8 mouse cellular contexts compared by ENCODE assay signal in the genomic region with DNA sequence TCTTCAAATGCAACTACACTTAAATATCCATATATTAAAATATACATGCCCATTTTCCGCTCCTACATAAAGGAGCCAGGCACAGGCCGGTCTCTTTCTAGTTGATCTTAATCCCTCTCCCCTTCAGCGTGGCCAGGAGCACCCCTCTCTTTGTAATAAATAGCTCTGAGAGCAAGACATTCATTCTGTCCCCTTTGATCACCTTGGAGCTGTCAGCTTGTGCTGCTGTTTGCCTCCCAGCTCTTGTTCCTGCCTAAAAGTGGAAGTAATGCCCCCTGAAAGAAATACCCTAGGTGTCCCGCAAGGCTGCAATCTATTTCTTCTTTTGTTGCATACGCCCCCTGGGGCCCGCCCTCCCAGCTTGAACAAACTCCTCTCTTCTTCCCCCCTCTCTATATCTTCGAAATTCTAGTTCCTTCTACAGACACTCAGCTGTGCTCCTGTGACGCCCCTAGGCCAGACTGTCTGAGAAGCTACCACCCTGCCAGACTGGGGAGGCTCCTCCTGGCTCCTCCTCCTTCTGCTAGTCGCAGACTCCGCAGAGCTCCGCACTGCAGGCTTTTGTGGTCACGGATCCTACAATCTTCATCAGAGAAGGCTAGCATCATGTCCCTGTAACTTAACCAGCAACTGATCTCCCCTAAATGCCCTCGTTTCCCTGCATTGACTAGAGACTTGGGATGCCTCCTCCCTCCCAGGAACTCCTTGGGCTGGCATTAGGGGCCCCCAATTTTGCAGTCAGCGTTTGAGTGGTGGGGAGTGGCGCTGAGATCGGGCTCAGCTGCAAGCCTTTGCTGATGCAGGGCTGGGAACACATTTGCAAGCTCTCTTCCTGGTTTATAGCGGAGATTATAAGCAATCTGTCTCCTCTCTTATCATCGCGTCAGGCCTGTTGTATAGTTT.
DNase-seq lines count a peak whose midpoint lies in the region; ATAC-seq and TF ChIP-seq lines count a peak whose summit lies in the region.

No protein-coding gene starts in this region.

- H3K36me3 ChIP-seq in hindbrain, embryonic 16.5 days (ENCODE audit: control insufficient read depth, insufficient read depth, low read length), result no peaks in the 10 kb centered on the region
- no peaks in the 10 kb centered on the region for H3K36me3 ChIP-seq in midbrain, embryonic 12.5 days
- H3K36me3 ChIP-seq in stomach, postnatal 0 days (ENCODE audit: control insufficient read depth, insufficient read depth, low read length), result no peaks in the 10 kb centered on the region

- peak; percentile 33 for DNase-seq in ZHBTc4 (ENCODE audit: low read depth, low spot score)
- DNase-seq in cerebellum, postnatal 36 days, result peak; percentile 55 to 58
- peak; percentile 21 for DNase-seq in gastrocnemius, adult 18-20 months (ENCODE audit: low spot score)
- peak; percentile 51 to 53 for DNase-seq in left cerebral cortex, postnatal 14 days (ENCODE audit: low spot score in 2 of 2)
- peak; percentile 31 for DNase-seq in stomach, postnatal 0 days (ENCODE audit: low spot score)

- no peaks in the 10 kb centered on the region for H3K9me3 ChIP-seq in hindbrain, embryonic 16.5 days (ENCODE audit: control insufficient read depth, low read length)
- H3K9me3 ChIP-seq in midbrain, embryonic 12.5 days, result no peaks in the 10 kb centered on the region
- H3K9me3 ChIP-seq in stomach, postnatal 0 days (ENCODE audit: control insufficient read depth, low read length), result no peaks in the 10 kb centered on the region

- H3K27me3 ChIP-seq in hindbrain, embryonic 16.5 days (replicated peaks; ENCODE audit: control insufficient read depth, insufficient read depth, low read length), result no peaks in the 10 kb centered on the region
- peaks cover 4% of the 10 kb centered on the region; the same call in 1 of the 2 replicates for H3K27me3 ChIP-seq in midbrain, embryonic 12.5 days
- no peaks in the 10 kb centered on the region for H3K27me3 ChIP-seq in stomach, postnatal 0 days (ENCODE audit: control insufficient read depth, insufficient read depth, low read length)

- H3K4me2 ChIP-seq in hindbrain, embryonic 16.5 days (ENCODE audit: low read length), result peak overlapping the region; percentile 68
- peak overlapping the region; percentile 60 for H3K4me2 ChIP-seq in midbrain, embryonic 12.5 days (replicated peaks)
- H3K4me2 ChIP-seq in stomach, postnatal 0 days (replicated peaks; ENCODE audit: low read depth), result peak overlapping the region; percentile 67

- peak overlapping the region; percentile 40 for H3K4me3 ChIP-seq in hindbrain, embryonic 16.5 days (ENCODE audit: low read length)
- peak overlapping the region; percentile 42 for H3K4me3 ChIP-seq in midbrain, embryonic 12.5 days
- peak overlapping the region; percentile 38 for H3K4me3 ChIP-seq in stomach, postnatal 0 days (ENCODE audit: low read depth, low read length)

- no peak for TF ChIP-seq EP300 in stomach, postnatal 0 days (optimal IDR thresholded peaks at IDR 0.05)

- H3K4me1 ChIP-seq in hindbrain, embryonic 16.5 days (ENCODE audit: control insufficient read depth, insufficient read depth, low read depth, low read length), result peaks cover 8% of the 10 kb centered on the region; the same call in 1 of the 2 replicates
- peaks cover 19% of the 10 kb centered on the region for H3K4me1 ChIP-seq in midbrain, embryonic 12.5 days
- no peaks in the 10 kb centered on the region for H3K4me1 ChIP-seq in stomach, postnatal 0 days (replicated peaks; ENCODE audit: control insufficient read depth, insufficient read depth)

- intact Hi-C loops in left cerebral cortex, postnatal 14 days (cut with DNase I), result loop anchor here (10.0 kb wide), 1 partner anchor 691 kb away; no protein-coding TSS in a partner anchor

- H3K27ac ChIP-seq in hindbrain, embryonic 16.5 days (ENCODE audit: low read depth, low read length), result peak overlapping the region; percentile 95
- peak overlapping the region; percentile 95 for H3K27ac ChIP-seq in midbrain, embryonic 12.5 days (replicated peaks)
- no peak overlapping the region; the same call in 1 of the 2 replicates for H3K27ac ChIP-seq in stomach, postnatal 0 days (replicated peaks)

- 3% methylated on average over 19 of the region's 19 CpGs for WGBS in hindbrain, embryonic 16.5 days
- WGBS in midbrain, embryonic 12.5 days, result 1% methylated on average over 19 of the region's 19 CpGs
- 5% methylated on average over 19 of the region's 19 CpGs for WGBS in stomach, postnatal 0 days

- TF ChIP-seq CTCF in stomach, postnatal 0 days (IDR thresholded peaks at IDR 0.05; ENCODE audit: low read depth), result no peak

- H3K9ac ChIP-seq in hindbrain, embryonic 16.5 days (ENCODE audit: low read depth, low read length), result peak overlapping the region; percentile 74
- H3K9ac ChIP-seq in midbrain, embryonic 12.5 days (replicated peaks), result peak overlapping the region; percentile 59
- peak overlapping the region; percentile 51 for H3K9ac ChIP-seq in stomach, postnatal 0 days (ENCODE audit: low read length)

- ATAC-seq in hindbrain, embryonic 16.5 days, result peak; percentile 99
- peak; percentile 98 for ATAC-seq in midbrain, embryonic 12.5 days (ENCODE audit: low FRiP score, low read depth)
- ATAC-seq in stomach, postnatal 0 days (ENCODE audit: low FRiP score, low TSS enrichment), result peak; percentile 72; the same call in 1 of the 2 replicates
- ATAC-seq in inflammation-experienced regulatory T-cells, adult 6 months, result no peak
